Mouse (Mus musculus) c-Kit-positive CD71-negative TER-119-negative erythroid progenitor cells, embryonic 14.5 days (primary cell): Measurements from ENCODE around the gene Cidec.

ENCODE experiments used
- DNase-seq: peaks from one replicate; pipeline ENCODE4 v3.0.0-alpha.2; 2013; ENCODE audit warnings: low read depth

The Cidec gene

GRCm38 (mm10) chr6:113406683-113407082 lies 28.9 kb downstream of the Cidec start:
- DNase-seq: no peak

- no peak for DNase-seq
Observed at GRCm38 (mm10) chr6:113405483-113405882, 30.1 kb downstream of the Cidec start.

- no peak for DNase-seq
Observed at GRCm38 (mm10) chr6:113404649-113405448, 30.7 kb downstream of the Cidec start.

DNA sequence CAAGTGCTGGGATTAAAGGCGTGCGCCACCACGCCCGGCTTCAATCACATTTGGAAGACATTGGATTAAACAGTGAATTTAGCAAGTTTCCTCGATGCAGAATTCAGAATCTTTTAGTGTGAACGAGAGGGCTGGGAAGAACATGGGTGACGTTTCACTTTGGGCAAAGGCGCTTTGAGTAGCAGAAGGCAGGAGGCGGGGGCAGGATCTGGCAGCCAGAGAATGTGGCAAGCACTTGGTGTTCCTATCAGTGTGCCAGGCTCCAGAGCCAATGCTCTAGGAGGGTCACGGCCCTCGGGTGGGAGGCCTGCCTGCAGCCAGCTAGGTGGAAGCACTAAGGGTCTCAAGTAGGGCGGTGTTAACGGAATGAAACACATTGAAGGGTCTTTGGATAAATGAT lies 33.5 kb downstream of the Cidec start:
- no peak for DNase-seq

- no peak for DNase-seq
Observed at GRCm38 (mm10) chr6:113396270-113397030, 39.1 kb downstream of the Cidec start.

DNA sequence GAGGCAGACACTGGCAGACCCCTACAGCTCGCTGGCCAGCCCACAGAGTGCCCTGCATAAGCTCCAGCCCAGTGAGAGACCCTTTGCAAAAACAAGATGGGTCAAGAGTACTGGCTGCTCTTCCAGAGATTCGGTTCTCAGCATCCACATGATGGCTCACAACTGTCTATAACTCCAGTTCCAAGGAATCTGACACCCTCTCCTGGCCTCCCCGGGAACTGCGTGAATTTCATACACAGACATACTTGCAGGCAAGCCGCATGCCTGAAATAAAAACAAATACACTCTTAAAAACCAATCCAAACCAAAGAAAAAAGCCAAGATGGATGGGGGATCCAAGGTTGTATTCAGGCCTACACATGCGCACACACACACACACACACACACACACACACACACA lies 40.1 kb downstream of the Cidec start:
- DNase-seq: no peak

DNA sequence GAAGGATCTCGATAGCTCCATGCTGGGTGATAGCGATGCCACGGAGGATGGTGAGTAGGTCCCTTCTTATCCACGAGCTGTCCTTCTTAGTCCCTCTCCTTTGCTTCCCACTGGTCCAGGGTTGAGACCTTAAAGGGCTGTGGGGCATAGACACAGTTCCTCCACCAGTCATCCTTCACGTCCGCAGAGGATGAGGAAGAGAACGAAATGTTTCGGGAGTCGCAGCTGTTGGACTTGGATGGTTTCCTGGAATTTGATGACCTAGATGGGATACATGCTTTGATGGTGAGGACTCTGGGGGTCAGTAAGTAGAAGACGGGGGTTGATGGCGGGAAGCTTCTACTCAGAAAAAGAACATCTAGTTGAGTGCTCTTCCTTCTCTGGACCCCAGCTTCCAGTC lies 40.7 kb downstream of the Cidec start:
- no peak for DNase-seq

DNA sequence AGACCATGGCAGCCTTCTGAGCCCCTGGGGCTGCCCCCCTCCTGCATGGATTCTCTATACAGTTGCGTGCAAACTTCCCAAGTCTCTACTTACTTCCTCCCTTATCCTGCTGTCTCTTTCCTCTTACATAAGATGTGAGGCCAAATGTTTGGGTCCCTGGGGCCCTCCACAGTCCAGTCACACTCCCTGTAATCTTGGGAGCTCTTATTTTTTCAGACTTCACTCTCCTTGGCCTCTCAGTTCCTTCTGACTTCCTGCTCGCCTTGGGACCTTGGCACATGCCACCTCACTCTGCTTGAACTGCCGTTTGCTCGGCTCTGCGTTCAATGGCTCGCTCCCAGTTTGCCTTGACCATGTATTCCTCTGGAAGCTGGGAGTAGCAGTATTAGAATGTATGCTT lies 41.6 kb downstream of the Cidec start:
- DNase-seq: no peak

DNA sequence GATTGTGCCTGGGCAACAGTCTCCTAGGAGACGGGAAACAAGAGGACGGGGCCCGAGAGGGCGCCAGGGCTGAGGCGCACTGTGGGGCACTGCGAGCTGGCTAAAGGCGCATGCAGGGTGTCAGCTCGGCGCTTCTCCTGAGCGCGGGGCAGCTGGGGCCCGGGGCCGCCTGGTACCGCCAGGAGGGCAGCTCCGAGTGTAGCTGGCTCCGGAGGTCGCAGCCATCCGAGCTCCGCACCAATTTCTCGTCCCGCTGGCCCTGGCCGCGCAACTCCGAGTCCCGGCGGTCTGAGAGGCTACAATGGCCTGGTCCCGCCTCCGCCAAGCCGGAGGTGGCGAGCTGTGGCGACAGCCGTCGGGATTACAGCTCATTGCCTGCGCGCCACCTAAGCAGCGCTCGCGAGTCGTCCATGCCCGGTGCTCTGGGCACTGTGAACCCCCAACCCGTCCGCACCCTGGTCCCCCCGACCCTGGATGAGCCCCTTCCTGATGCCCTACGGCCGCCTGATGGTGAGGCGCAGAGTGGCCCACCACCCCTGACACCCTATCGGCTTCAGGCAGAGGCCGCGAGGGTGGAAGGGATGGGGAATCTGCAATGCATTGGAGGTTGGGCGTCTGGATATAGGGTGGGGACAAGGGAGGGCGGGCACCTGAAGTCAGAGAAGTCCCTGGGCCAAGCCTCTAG lies 43.0 kb downstream of the Cidec start:
- DNase-seq: no peak

DNA sequence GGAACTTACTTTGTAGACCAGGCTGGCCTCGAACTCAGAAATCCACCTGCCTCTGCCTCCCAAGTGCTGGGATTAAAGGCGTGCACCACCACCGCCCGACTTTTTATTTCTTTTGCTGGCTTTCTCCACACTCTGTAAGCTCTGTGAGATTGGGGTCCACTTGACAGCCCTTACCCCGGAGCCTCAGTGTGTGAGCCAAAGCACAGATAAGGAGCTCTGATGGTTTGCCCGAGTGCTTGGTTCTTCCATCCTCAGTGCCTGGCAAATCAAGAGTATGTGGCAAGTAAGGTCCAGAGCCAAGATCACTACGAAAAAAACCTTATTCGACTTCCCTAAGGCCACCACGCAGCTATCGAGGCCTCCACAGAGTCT lies 43.6 kb downstream of the Cidec start:
- no peak for DNase-seq

DNA sequence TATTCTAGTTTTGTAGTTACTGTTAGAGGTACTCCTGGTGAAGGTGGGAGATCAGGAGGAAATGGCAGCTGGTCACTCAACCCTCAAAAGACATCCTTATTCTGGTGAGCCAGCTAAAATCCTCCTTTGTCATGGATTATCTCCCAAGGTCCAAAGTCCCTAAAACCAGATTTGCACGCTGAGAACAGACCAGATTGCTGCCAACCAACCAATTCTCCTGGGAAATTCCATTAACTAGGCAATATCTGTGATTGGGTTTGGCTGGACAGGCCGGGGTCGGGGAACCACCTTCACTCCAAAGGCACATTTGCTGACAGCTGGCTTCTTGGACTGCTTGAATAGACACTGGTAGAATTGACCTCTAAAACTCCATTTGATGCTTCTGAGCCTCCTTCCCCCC lies 44.8 kb downstream of the Cidec start:
- DNase-seq: no peak

DNA sequence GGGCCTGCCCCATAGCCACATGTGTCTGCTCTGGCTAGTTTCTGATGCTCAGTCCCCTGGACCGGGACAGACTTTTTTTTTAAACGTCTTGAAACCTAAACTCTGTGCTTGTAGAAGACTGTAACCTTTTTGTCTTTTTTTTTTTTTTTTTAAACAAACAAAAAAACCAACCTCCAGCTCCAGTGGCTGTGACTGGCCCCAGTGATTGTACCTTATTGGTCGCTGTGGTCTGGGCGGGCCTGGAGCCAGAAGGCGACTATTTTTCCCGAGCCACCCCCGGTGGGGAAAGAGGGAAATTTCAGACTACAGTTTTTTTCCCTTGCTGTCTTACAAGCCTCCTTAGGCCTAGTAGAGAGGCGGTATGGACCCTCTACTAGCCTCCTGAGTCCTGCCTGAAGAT lies 46.6 kb downstream of the Cidec start, which contains the start of gene Ttll3:
TSS of gene Ttll3 (plus strand) at position 301 of the 400 bp plus-strand sequence.
- DNase-seq: no peak

- DNase-seq: no peak
Observed at GRCm38 (mm10) chr6:113386025-113386424, 49.5 kb downstream of the Cidec start.

DNA sequence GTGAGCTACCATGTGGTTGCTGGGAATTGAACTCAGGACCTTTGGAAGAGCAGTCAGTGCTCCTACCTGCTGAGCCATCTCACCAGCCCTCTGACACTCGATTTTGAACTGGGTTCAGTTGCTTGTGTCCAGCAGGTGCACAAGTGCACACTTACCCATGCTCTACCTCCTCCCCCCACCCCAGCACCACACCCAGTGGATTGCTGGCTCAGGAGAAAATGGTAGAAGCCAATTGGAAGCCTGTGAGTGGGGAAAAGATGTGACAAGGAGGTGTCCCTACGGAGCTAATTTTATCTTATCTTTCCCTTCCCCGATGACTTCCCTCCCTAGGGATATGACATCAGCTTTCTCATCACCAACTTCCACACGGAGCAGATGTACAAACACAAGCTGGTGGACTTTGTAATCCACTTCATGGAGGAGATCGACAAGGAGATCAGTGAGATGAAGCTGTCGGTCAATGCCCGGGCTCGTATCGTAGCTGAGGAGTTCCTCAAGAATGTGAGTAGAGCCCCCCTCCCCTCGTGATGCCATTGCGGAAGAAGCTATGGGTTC lies 50.3 kb downstream of the Cidec start:
- no peak for DNase-seq

DNA sequence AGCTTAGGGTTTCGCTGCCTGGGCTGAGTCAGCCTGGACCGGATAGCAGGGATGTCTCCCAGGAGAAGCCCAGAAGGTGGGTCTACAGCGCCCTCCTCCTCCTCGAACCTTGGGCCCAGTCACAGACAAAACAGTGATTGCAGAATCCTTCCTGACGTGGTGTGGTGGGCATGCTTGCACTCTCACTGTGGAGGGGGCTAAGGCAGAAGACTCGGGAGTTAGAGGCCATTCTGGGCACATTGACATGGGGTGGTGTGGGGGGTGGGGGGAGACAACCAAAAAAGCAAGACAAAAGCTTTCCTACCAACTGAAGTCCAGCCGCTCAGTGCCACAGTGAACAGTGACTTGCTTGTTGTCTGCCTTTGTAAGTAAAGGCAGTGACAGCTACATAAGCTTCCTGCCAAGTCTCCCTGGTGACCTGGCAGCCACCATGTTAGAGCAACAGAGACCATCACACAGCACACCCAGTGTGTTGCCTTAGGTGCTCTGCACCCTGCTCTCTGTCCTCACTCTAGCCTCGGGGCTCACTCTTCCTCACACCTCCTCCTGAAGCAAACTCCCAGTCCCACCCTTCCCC lies 51.1 kb downstream of the Cidec start:
- no peak for DNase-seq

DNA sequence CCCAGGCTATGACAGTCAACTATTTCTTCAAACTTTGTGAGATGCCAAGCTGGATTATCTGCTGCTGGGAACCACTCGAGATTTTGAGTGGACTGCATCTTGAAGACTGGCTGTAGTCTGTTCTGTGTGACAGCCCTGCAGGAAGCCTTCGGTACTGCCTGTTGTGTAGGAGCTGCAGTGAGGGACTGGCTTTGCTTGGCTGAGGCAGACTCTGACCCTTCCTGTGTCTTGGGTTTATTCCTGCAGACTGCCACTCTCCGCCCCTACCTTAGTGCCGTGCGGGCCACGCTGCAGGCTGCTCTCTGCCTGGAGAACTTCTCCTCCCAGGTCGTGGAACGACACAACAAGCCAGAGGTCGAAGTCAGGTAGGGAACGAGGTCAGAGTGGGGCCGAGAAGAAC lies 55.1 kb downstream of the Cidec start:
- no peak for DNase-seq

DNA sequence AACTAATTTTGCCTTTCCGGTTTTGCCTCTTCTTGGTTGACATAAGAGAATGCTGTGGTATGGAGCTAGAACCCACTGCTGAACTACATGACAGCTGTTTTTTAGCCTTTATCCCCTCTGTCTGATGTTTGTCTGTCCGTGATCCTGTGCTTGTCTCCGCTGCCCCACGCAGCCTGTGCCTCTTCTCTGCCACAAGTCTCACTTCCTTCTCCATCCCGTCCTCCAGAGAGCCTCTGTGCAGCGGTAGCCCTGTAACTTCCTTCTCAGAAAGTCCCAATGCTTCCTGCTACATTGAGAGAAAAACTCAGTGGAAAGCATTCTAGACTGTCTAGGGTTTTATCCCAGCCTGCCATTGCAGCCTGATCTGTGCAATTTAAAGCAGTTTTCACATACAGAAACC lies 56.3 kb downstream of the Cidec start:
- no peak for DNase-seq

DNA sequence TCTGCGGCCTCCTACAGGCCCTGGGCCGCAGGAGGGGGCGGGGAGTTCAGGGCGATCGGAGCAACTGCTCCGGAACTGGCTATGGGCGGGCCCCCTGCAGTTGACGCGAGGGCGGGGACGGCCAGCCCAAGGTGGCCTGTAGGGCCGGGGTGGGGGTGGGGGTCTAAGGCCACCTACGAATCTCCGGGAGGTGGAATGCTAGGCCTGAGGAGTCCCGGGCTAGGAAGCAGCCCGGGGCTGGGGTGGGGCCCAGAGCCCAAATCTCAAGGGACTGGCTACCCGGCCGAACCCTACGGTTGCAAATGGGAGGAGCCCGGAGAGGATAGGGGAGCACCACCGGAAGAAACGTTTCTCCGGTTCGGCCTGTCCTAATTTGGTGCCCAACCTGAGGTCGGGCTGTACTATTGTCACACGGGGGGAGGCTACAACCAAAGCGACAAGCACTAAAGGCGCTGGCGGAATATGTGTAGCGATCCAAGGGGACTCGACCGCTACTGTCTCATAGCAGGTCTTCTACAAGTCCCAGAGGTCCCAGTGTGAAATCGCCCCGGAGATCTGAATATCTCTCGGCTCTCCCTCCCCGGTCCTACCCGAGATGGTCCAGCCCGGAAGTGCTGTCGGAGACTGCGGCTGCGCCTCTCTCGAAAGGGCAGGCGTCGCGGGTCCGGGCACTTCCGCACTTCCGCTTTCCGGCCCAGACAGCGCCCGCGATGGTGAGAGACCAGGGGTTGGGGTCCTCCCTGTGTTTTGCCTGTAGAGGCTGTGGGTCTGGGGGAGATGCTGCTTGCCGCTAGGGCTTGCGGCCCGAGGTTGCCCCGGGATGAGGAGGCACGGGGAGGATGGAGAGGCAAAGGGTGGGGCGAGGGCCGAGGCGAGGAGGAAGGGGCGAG lies 57.8 kb downstream of the Cidec start, which contains the start of the genes Tada3 and Arpc4:
TSS of gene Tada3 (minus strand) at position 388 of the 890 bp plus-strand sequence.
TSS of gene Arpc4 (plus strand) at position 620 of the 890 bp plus-strand sequence.
- peak; percentile 87 for DNase-seq

DNA sequence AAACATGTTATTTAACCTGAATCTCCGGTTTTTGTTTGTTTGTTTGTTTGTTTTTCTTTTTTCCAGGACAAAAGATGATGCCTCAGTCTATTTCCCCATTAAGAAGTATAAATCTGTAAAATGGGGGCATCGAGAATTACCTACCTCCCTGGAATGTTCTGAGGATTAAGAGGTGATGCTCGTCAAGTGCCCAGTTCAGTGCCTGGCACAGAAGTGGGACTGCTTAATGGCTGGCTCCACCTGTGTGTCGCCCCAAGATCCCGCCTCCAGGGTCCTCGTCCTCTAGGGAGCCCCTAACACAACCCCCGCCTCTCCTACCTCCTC lies 58.4 kb downstream of the Cidec start:
- DNase-seq: no peak
